8 mouse cellular contexts compared by ENCODE assay signal in genomic region chr19:36926553-36927236, GRCm38 (mm10). TPM values are rescaled to one million over a fixed set of nuclear protein-coding genes. Genes with fewer than 3 reads are reported as not detected.
A peak's percentile ranks its signal among the peaks of the same experiment; 100 is the strongest.
DNase-seq lines count a peak whose midpoint lies in the region; ATAC-seq lines count a peak whose summit lies in the region.

No protein-coding gene starts in this region.

- H3K27me3 ChIP-seq in lung, embryonic 16.5 days (ENCODE audit: control insufficient read depth, insufficient read depth, low read depth, low read length) = no peaks in the 10 kb centered on the region
- no peaks in the 10 kb centered on the region for H3K27me3 ChIP-seq in hindbrain, embryonic 16.5 days (replicated peaks; ENCODE audit: control insufficient read depth, insufficient read depth, low read length)
- no peaks in the 10 kb centered on the region for H3K27me3 ChIP-seq in midbrain, embryonic 16.5 days (ENCODE audit: control insufficient read depth, insufficient read depth, low read depth, low read length)

- DNase-seq in lung, postnatal 14 days = no peak
- peak; percentile 56 for DNase-seq in c-Kit-positive CD71-positive TER-119-positive erythroid progenitor cells, embryonic 14.5 days (ENCODE audit: low spot score)
- DNase-seq in cerebellum, postnatal 4 days (ENCODE audit: low spot score in 2 of 2) = no peak
- no peak for DNase-seq in thymus, postnatal 4 days
- DNase-seq in right cerebral cortex, postnatal 25 days = no peak

- no peaks in the 10 kb centered on the region for H3K9me3 ChIP-seq in lung, embryonic 16.5 days (ENCODE audit: control insufficient read depth, low read length)
- H3K9me3 ChIP-seq in hindbrain, embryonic 16.5 days (ENCODE audit: control insufficient read depth, low read length) = no peaks in the 10 kb centered on the region
- no peaks in the 10 kb centered on the region for H3K9me3 ChIP-seq in midbrain, embryonic 16.5 days (replicated peaks; ENCODE audit: control insufficient read depth, low read length, poor library complexity, severe bottlenecking)

- peak overlapping the region; percentile 92 for H3K4me3 ChIP-seq in lung, embryonic 16.5 days (ENCODE audit: low read length)
- H3K4me3 ChIP-seq in hindbrain, embryonic 16.5 days (ENCODE audit: low read length) = peak overlapping the region; percentile 99
- peak overlapping the region; percentile 97 for H3K4me3 ChIP-seq in midbrain, embryonic 16.5 days (ENCODE audit: low read depth, low read length)

- ATAC-seq in lung, embryonic 16.5 days (ENCODE audit: low read depth) = no peak
- no peak for ATAC-seq in hindbrain, embryonic 16.5 days
- no peak for ATAC-seq in midbrain, embryonic 16.5 days

- H3K4me2 ChIP-seq in lung, embryonic 16.5 days (ENCODE audit: low read depth, low read length) = peak overlapping the region; percentile 90
- peak overlapping the region; percentile 83 for H3K4me2 ChIP-seq in hindbrain, embryonic 16.5 days (ENCODE audit: low read length)
- peak overlapping the region; percentile 82 for H3K4me2 ChIP-seq in midbrain, embryonic 16.5 days (ENCODE audit: low read length)

- H3K4me1 ChIP-seq in lung, embryonic 16.5 days (replicated peaks; ENCODE audit: control insufficient read depth, insufficient read depth, low read length) = peaks cover 18% of the 10 kb centered on the region
- H3K4me1 ChIP-seq in hindbrain, embryonic 16.5 days (ENCODE audit: control insufficient read depth, insufficient read depth, low read depth, low read length) = peaks cover 16% of the 10 kb centered on the region
- peaks cover 22% of the 10 kb centered on the region for H3K4me1 ChIP-seq in midbrain, embryonic 16.5 days (ENCODE audit: control insufficient read depth, insufficient read depth, low read length)

- no peaks in the 10 kb centered on the region for H3K36me3 ChIP-seq in lung, embryonic 16.5 days (ENCODE audit: control insufficient read depth, insufficient read depth, low read length)
- no peaks in the 10 kb centered on the region for H3K36me3 ChIP-seq in hindbrain, embryonic 16.5 days (ENCODE audit: control insufficient read depth, insufficient read depth, low read length)
- no peaks in the 10 kb centered on the region for H3K36me3 ChIP-seq in midbrain, embryonic 16.5 days (ENCODE audit: control insufficient read depth, insufficient read depth, low read length)

- H3K27ac ChIP-seq in lung, embryonic 16.5 days (ENCODE audit: low read length) = peak overlapping the region; percentile 95
- H3K27ac ChIP-seq in hindbrain, embryonic 16.5 days (ENCODE audit: low read depth, low read length) = peak overlapping the region; percentile 95
- H3K27ac ChIP-seq in midbrain, embryonic 16.5 days (ENCODE audit: low read length) = peak overlapping the region; percentile 95

- peak overlapping the region; percentile 96 for H3K9ac ChIP-seq in lung, embryonic 16.5 days (ENCODE audit: low read length)
- H3K9ac ChIP-seq in hindbrain, embryonic 16.5 days (ENCODE audit: low read depth, low read length) = peak overlapping the region; percentile 91
- H3K9ac ChIP-seq in midbrain, embryonic 16.5 days (ENCODE audit: low read depth, low read length) = peak overlapping the region; percentile 85

- 1% methylated on average over 26 of the region's 26 CpGs for WGBS in lung, embryonic 16.5 days
- under 1% methylated on average over 26 of the region's 26 CpGs for WGBS in hindbrain, embryonic 16.5 days
- under 1% methylated on average over 26 of the region's 26 CpGs for WGBS in midbrain, embryonic 16.5 days

RNA-seq across cellular contexts. Expression of gene Btaf1, which starts 0.8 kb away (rescaled TPM):
- polyA plus RNA-seq in lung, embryonic 16.5 days (2015; fragmentation: Nextera tagmentation; extraction: Ambion mirVana) = 9.4 and 10.4 TPM in 2 replicates
- polyA plus RNA-seq in hindbrain, embryonic 16.5 days (2015; fragmentation: Nextera tagmentation; extraction: Ambion mirVana) = 6.6 and 8.7 TPM in 2 replicates
- 8.8 and 10.5 TPM in 2 replicates for polyA plus RNA-seq in midbrain, embryonic 16.5 days (2015; fragmentation: Nextera tagmentation; extraction: Ambion mirVana)

RNA-seq across cellular contexts. Expression of gene Fgfbp3, which starts 7.3 kb away (rescaled TPM):
- 5.3 and 5.5 TPM in 2 replicates for polyA plus RNA-seq in lung, embryonic 16.5 days (2015; fragmentation: Nextera tagmentation; extraction: Ambion mirVana)
- 28.2 and 44.1 TPM in 2 replicates for polyA plus RNA-seq in hindbrain, embryonic 16.5 days (2015; fragmentation: Nextera tagmentation; extraction: Ambion mirVana)
- polyA plus RNA-seq in midbrain, embryonic 16.5 days (2015; fragmentation: Nextera tagmentation; extraction: Ambion mirVana) = 38.9 and 44.4 TPM in 2 replicates
